Mouse (Mus musculus) hindbrain, embryonic 11.5 days (tissue): ENCODE results near the gene Ces4a. TPM values are rescaled to one million over a fixed set of nuclear protein-coding genes. Genes with fewer than 3 reads are reported as not detected.
"Not testable (repeated sequence)": the region's sequence is repeated elsewhere in the genome, so short reads cannot be mapped to it uniquely, and the experiment has no call there.

Source experiments
- ATAC-seq: fragments of 200-750 bp; cut with Nextera tagmentation; 2 replicates; pipeline ENCODE4 v1.8.0; 2017; ENCODE audit warnings: mild to moderate bottlenecking, moderate TSS enrichment, moderate library complexity; ENCODE audit not compliant: low FRiP score
- DNase-seq: peaks from one replicate; pipeline ENCODE4 v3.0.0-alpha.2; 2015; ENCODE audit warnings: low spot score
- H3K27ac ChIP-seq: fragments of 300-500 bp; sonication (generic); 2 replicates; pipeline ENCODE4 v1.5.1; 2014; ENCODE audit warnings: mild to moderate bottlenecking, low read depth, low read length
- H3K27me3 ChIP-seq: fragments of 300-500 bp; sonication (generic); 2 replicates; pipeline ENCODE4 v1.6.1; 2014; ENCODE audit warnings: mild to moderate bottlenecking, low read length, moderate library complexity, mixed read lengths; ENCODE audit not compliant: control insufficient read depth, insufficient read depth
- H3K36me3 ChIP-seq: fragments of 300-500 bp; sonication (generic); 2 replicates; pipeline ENCODE4 v1.6.1; 2014; ENCODE audit warnings: mild to moderate bottlenecking, low read length, moderate library complexity, mixed read lengths; ENCODE audit not compliant: control insufficient read depth, insufficient read depth
- H3K4me1 ChIP-seq: fragments of 300-500 bp; sonication (generic); replicated peaks from 2 replicates; pipeline ENCODE4 v1.6.1; 2014; ENCODE audit warnings: low read length, mixed read lengths; ENCODE audit not compliant: control insufficient read depth, insufficient read depth
- H3K4me2 ChIP-seq: fragments of 300-500 bp; sonication (generic); replicated peaks from 2 replicates; pipeline ENCODE4 v1.6.1; 2014; ENCODE audit warnings: mild to moderate bottlenecking, low read depth, low read length
- H3K4me3 ChIP-seq: fragments of 300-500 bp; sonication (generic); 2 replicates; pipeline ENCODE4 v1.5.1; 2014; ENCODE audit warnings: low read depth, low read length
- H3K9ac ChIP-seq: fragments of 300-500 bp; sonication (generic); 2 replicates; pipeline ENCODE4 v1.6.1; 2014; ENCODE audit warnings: low read depth, low read length
- H3K9me3 ChIP-seq: fragments of 300-500 bp; sonication (generic); 2 replicates; pipeline ENCODE4 v1.6.1; 2016; ENCODE audit warnings: low read length; ENCODE audit not compliant: control insufficient read depth
- WGBS: fragments of 180-500 bp; shearing (Covaris S2); extraction: QIAGEN DNeasy Blood & Tissue Kit; methylation state at CpG from one replicate; pipeline ENCODE4 v1.1.7; 2014; 5-methylcytosine and 5-hydroxymethylcytosine counted together
- polyA plus RNA-seq: library from polyadenylated mRNA; unstranded; fragments of >200 nt; fragmentation: Nextera tagmentation; extraction: Ambion mirVana; gene quantifications from 2 replicates; pipeline ENCODE4 v1.2.1, GENCODE M21; 2014

The Ces4a gene
- not detected in 2 replicates for polyA plus RNA-seq

GRCm38 (mm10) chr8:105131509-105131908, at the start of gene Ces4a:
Gene Ces4a (plus strand): TSS chr8:105131800.
- no peaks in the 10 kb centered on the region for H3K36me3 ChIP-seq
- no peak within 1 kb of the TSS for H3K4me3 ChIP-seq
- H3K4me1 ChIP-seq, result no peaks in the 10 kb centered on the region
- H3K27me3 ChIP-seq, result no peaks in the 10 kb centered on the region
- no peak for DNase-seq
- H3K4me2 ChIP-seq, result no peak within 1 kb of the TSS
- no peak within 1 kb of the TSS for H3K9ac ChIP-seq
- no peak for ATAC-seq
- 85% methylated on average over 5 of the region's 5 CpGs for WGBS
- H3K9me3 ChIP-seq, result no peaks in the 10 kb centered on the region
- H3K27ac ChIP-seq, result no peak within 1 kb of the TSS

GRCm38 (mm10) chr8:105083449-105084050, 48.0 kb upstream of the Ces4a start, which contains the start of gene Ces3b:
Gene Ces3b (plus strand): TSS chr8:105083753.
- Histone ChIP-seq H3K9me3 (no peaks in the 10 kb centered on the region), H3K36me3 (no peaks in the 10 kb centered on the region), H3K9ac (no peak within 1 kb of the TSS), H3K4me3 (no peak within 1 kb of the TSS), H3K27ac (no peak within 1 kb of the TSS), H3K27me3 (no peaks in the 10 kb centered on the region), H3K4me2 (no peak within 1 kb of the TSS), H3K4me1 (no peaks in the 10 kb centered on the region)
- 74% methylated on average over 7 of the region's 7 CpGs for WGBS
- no peak for ATAC-seq
- no peak for DNase-seq

- ATAC-seq, DNase-seq, H3K4me1 ChIP-seq, H3K4me2 ChIP-seq, H3K4me3 ChIP-seq, H3K36me3 ChIP-seq, H3K9me3 ChIP-seq, H3K27me3 ChIP-seq, H3K9ac ChIP-seq, H3K27ac ChIP-seq: not testable (repeated sequence)
- 84% methylated on average over 4 of the region's 5 CpGs for WGBS
Observed at GRCm38 (mm10) chr8:105088166-105088565, 43.4 kb upstream of the Ces4a start.

- no peaks in the 10 kb centered on the region for H3K9me3 ChIP-seq
- no peak overlapping the region for H3K4me3 ChIP-seq
- no peak overlapping the region for H3K4me2 ChIP-seq
- H3K9ac ChIP-seq, result no peak overlapping the region
- no peaks in the 10 kb centered on the region for H3K4me1 ChIP-seq
- H3K36me3 ChIP-seq, result no peaks in the 10 kb centered on the region
- no peaks in the 10 kb centered on the region for H3K27me3 ChIP-seq
- WGBS, result 68% methylated on average over 4 of the region's 4 CpGs
- DNase-seq (no peak), ATAC-seq (no peak)
- H3K27ac ChIP-seq, result no peak overlapping the region
Observed at GRCm38 (mm10) chr8:105088581-105088980, 43.0 kb upstream of the Ces4a start.

GRCm38 (mm10) chr8:105093992-105094391, 37.6 kb upstream of the Ces4a start:
- no peak overlapping the region for H3K27ac ChIP-seq
- H3K4me1 ChIP-seq, result no peaks in the 10 kb centered on the region
- H3K4me2 ChIP-seq, result no peak overlapping the region
- no peaks in the 10 kb centered on the region for H3K9me3 ChIP-seq
- ATAC-seq, result no peak
- WGBS, result 92% methylated on average over 3 of the region's 3 CpGs
- H3K36me3 ChIP-seq, result no peaks in the 10 kb centered on the region
- DNase-seq, result no peak
- no peak overlapping the region for H3K4me3 ChIP-seq
- no peaks in the 10 kb centered on the region for H3K27me3 ChIP-seq
- H3K9ac ChIP-seq, result no peak overlapping the region

GRCm38 (mm10) chr8:105102101-105102785, 29.4 kb upstream of the Ces4a start:
- H3K4me3 ChIP-seq, H3K4me2 ChIP-seq, H3K9ac ChIP-seq, H3K36me3 ChIP-seq, DNase-seq, H3K27ac ChIP-seq, H3K27me3 ChIP-seq, ATAC-seq, H3K4me1 ChIP-seq, H3K9me3 ChIP-seq: not testable (repeated sequence)
- WGBS, result 76% methylated on average over 4 of the region's 4 CpGs

- not testable (repeated sequence) for H3K27ac ChIP-seq, H3K4me3 ChIP-seq, DNase-seq, H3K9me3 ChIP-seq, H3K4me1 ChIP-seq, H3K9ac ChIP-seq, H3K36me3 ChIP-seq, H3K4me2 ChIP-seq, ATAC-seq, H3K27me3 ChIP-seq
- 84% methylated on average over 5 of the region's 5 CpGs for WGBS
Observed at GRCm38 (mm10) chr8:105103701-105104100, 27.9 kb upstream of the Ces4a start.

GRCm38 (mm10) chr8:105104220-105104619, 27.4 kb upstream of the Ces4a start:
- no peaks in the 10 kb centered on the region for H3K4me1 ChIP-seq
- 82% methylated on average over 3 of the region's 3 CpGs for WGBS
- no peaks in the 10 kb centered on the region for H3K27me3 ChIP-seq
- no peak overlapping the region for H3K4me3 ChIP-seq
- no peaks in the 10 kb centered on the region for H3K36me3 ChIP-seq
- H3K4me2 ChIP-seq, result no peak overlapping the region
- H3K9me3 ChIP-seq, result no peaks in the 10 kb centered on the region
- DNase-seq, result no peak
- no peak for ATAC-seq
- no peak overlapping the region for H3K9ac ChIP-seq
- no peak overlapping the region for H3K27ac ChIP-seq

GRCm38 (mm10) chr8:105129864-105130263, 1.7 kb upstream of the Ces4a start:
- no peaks in the 10 kb centered on the region for H3K27me3 ChIP-seq
- no peaks in the 10 kb centered on the region for H3K9me3 ChIP-seq
- no peak overlapping the region for H3K4me3 ChIP-seq
- no peak overlapping the region for H3K9ac ChIP-seq
- H3K4me2 ChIP-seq, result no peak overlapping the region
- ATAC-seq (no peak), DNase-seq (no peak)
- WGBS, result 83% methylated on average over 9 of the region's 9 CpGs
- H3K36me3 ChIP-seq, result no peaks in the 10 kb centered on the region
- no peak overlapping the region for H3K27ac ChIP-seq
- H3K4me1 ChIP-seq, result no peaks in the 10 kb centered on the region
